Mouse (Mus musculus): ENCODE data around the gene Srr.

DNA sequence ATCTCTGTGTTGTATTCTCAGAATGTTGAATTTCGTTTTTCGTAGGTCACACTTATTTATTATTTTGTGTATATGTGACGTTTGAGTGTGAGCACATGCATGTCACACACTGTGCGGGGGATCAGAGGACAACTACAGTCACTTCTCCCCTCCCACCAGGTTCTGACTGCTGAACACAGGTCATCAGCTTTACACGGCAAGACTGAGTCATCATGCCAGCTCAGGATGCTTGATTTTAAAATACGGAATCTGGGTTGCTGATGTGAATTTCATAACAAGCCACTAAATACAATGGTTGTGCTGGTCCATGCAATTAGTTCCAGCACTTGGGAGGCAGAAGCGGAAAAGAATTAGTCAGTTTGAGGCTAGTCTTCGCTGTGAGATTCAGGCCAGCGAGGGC, 44.7 kb downstream of the Srr start:
- no peak for TF ChIP-seq GATA1 (IDR thresholded peaks at IDR 0.05; ENCODE audit: low read length)
- TF ChIP-seq TAL1 (IDR thresholded peaks at IDR 0.05; ENCODE audit: low read length): no peak
